Mouse (Mus musculus) 3134 (cell line): Measurements from ENCODE around the gene Scgb1a1.

Experiments
- DNase-seq: peaks from one replicate; pipeline ENCODE4 v3.0.0-alpha.2; 2011; ENCODE audit warnings: low spot score; ENCODE audit not compliant: insufficient read length; ENCODE audit errors: extremely low read depth

Scgb1a1 gene

DNA sequence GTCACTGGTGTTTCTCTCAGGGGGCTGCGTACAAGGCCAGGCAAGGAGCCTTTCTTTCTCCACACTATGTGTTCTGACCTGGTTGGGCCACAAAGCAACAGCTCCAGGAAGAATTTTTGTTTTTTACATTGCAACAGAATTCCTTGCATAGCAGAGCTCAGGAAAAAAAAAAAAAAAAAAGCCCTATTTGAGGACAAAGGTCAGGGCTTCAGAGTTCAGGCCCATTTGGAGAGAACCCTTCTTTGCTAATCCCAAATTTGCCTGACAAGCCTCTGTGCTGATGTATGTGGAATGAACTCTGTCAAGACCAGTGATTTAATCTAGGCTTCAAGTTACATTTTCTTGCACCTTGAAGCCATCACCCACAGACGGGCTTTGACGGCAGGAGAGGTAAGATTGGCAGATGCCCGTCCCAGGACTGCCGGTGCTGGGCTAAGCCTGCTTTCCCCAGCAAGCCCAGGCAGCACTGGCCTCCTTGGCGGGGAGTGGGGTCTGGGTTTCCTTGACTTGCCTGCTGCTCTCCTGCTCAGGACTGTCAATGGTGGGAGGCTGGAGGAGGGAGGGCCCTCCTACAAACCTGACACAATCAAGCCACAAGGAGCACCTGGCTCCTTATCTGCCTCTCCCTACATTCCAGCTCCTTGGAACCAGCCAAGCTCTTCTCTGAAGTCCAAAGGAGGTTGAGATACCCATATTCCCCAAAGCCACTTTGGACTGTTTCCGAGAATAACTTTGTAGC, 40.4 kb downstream of the Scgb1a1 start:
- no peak for DNase-seq

DNA sequence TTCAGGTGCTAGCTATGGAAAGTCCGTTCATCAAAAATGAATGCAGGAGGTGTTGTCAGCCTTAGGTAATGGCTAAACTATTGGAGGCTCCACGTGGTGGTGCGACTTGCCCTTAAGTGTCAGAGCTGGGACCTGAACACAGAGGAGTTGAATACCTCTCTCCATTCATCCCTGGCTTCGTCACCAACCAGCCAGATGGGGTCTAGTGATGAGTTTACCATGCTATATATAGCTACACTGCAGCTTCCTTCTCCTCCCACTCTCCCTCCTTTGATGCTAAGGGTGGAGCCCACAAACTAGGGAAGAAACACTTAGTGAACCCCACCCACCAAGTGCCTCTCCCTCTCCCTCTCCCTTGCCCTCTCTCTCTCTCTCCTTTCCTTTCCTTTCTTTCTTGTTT, 43.5 kb downstream of the Scgb1a1 start:
- no peak for DNase-seq

DNA sequence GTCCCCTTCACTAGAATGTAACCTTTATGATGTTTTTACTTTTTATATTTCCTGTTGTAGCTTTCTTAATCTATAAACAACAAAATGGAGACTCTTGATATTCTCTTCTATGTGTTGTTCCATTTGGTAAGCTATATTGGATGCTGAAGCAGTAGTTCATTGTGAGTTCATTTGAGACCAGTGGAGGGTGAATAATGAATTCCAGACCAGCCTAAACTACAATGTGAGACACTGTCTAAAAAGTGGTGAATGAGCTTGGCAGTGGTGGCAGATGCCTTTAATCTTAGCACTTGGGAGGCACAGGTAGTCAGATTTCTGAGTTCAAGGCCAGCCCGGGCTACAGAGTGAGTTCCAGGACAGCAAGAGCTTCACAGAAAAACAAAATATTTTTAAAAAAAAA, 44.6 kb downstream of the Scgb1a1 start:
- DNase-seq, result no peak

DNA sequence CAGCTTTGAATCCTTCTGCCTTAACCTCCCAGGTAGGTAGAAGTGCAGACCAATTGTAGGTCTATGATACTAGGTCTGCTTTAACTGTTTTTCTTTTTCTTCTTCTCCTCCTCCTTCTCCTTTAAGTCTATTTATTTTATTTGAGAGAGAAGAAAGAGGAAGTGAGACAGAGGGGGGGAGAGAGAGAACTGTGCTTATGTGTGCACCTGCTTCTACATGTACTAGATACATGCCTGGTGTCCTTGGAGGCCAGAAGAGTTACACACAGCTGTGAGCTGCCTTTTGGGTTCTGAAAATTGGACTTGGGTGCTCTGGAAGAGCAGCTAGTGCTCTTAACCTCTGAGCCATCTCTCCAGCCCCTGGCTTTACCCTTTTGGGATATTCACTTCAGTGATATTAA, 46.7 kb downstream of the Scgb1a1 start:
- DNase-seq, result no peak

DNA sequence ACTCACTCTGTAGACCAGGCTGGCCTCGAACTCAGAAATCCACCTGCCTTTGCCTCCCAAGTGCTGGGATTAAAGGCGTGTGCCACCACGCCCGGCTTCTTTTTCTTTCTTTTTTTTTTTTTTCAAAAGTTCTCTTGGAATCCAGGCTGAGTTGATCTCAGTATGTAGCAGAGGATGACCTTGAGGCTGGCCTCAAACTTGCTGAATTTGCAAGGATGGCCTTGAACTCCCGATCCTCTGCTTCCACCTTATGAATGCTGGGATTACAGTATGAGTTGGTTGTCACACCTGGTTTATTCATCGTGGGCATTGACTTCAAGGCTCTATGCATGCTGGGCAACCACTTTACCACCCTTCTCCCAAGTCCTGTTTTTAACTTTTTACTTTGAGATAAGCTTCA, 47.1 kb downstream of the Scgb1a1 start:
- no peak for DNase-seq

DNA sequence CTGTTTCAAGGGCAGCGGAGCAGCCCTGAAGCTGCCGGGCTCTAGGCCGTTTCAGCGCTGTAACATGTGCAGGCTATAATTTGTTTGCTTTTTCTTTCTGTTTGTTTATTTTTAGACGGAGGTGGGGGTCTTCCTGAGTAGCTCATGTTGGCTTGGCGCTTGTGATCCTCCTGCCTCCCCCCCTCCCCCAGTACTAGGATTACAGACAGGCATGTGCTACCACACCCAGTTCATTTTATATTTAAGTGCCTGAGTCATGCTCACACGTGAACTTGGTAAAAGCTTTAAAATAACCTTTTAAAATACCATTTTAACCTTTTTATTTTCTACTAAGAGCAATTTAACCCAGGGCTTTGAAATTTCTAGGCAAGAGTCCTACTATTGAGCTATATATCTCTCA, 47.8 kb downstream of the Scgb1a1 start:
- no peak for DNase-seq

DNA sequence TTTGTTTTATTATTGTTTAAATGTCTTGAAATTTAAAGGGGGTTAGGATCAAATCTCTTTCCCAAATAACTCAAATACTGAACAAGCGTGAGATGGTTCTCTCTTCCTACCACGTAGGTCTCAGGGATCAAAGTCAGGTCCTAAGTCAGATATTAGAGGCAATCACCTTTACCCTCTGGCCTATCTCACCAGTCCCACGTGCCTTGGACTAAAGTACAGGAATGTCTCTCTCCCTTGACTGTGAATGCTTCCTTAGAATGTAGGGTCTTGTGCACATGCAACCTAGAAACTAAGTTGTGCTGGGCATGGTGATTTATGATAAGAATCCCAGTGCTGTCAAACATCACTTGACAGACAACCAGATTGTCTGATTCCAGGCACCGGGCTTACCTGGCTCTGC, 48.5 kb downstream of the Scgb1a1 start:
- no peak for DNase-seq

DNA sequence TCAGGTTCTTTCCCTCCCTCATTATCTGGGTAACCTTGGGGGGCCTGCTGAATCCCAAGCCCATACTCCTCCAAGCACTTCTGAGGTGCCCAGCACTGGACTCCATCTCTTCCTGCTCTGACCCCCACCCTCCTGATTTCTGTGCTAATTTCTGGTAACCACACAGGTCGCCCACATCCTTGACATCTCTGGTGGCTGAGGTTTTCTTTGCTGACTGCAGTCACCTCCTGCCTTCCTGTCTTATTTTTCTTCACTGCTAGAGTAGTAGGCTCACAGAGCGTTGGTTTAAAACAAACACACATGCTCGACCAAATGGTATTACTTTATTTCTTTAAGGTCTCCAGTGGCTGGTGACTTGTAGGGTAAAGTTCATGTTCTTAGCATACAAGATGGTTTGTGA, 49.6 kb downstream of the Scgb1a1 start:
- no peak for DNase-seq

DNA sequence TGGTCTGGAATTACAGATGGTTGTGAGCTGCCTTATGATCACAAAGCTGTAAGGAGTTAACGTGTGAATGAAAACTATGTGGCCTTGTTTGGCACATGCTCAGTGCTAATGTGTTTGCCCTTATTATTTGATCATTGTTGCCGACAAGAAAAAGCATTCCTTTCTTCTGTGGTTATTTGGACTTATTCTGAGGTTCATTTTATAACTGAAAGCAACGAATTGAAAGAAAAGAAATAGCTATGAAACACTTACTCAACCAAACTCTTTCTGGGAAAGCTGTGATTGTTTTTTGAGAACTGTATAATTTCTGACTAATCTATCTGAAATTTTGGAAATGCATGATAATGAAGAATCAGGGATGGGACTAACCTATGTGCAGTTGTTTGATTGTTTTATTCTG, 52.7 kb downstream of the Scgb1a1 start:
- no peak for DNase-seq

DNA sequence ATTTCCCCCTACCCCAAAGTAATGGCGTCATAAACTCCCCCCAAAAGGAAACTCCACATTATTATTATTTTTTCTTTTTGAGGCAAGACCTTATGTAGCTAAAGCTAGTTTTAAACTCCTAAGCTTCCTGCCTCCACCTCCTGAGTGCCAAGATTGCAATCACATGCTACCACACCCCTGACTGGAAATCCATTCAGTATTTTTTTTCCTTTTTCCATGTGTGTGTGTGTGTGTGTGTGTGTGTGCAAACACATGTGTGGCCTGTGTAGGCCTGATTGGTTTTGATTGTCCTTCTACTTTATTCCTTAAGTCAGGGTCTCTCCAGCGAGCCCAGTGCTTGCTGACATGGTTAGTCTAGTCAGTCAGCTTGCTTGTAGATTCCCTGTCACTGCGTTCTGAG, 53.3 kb downstream of the Scgb1a1 start:
- no peak for DNase-seq
